Mouse (Mus musculus) C2C12 (cell line): ENCODE results near the gene Ubald1.

ENCODE experiments used
- CEBPB ChIP-seq: IDR thresholded peaks from one replicate; pipeline ENCODE4 v1.6.1; 2011; ENCODE audit warnings: low read depth, mild to moderate bottlenecking, control low read depth, moderate library complexity
- CTCF ChIP-seq: IDR thresholded peaks from one replicate; pipeline ENCODE4 v1.5.1; 2011; ENCODE audit not compliant: control insufficient read depth, insufficient read depth, insufficient read length
- FOSL1 ChIP-seq: IDR thresholded peaks from one replicate; pipeline ENCODE4 v1.8.0; 2011; ENCODE audit warnings: mild to moderate bottlenecking, low read length; ENCODE audit not compliant: poor library complexity, insufficient read depth, severe bottlenecking
- MAX ChIP-seq: IDR thresholded peaks from one replicate; pipeline ENCODE4 v1.6.1; 2011; ENCODE audit warnings: mild to moderate bottlenecking, control low read depth
- MYOD1 ChIP-seq: IDR thresholded peaks from one replicate; pipeline ENCODE4 v1.6.1; 2011; ENCODE audit warnings: low read depth; ENCODE audit not compliant: control insufficient read depth, insufficient read length
- USF1 ChIP-seq: IDR thresholded peaks from one replicate; pipeline ENCODE4 v1.6.1; 2011; ENCODE audit warnings: low read depth, mild to moderate bottlenecking, control low read depth, moderate library complexity

- TF ChIP-seq CTCF (no peak), CEBPB (no peak), MAX (no peak), USF1 (no peak), MYOD1 (no peak), FOSL1 (no peak)
These were observed 14.2 kb upstream of the Ubald1 start for GRCm38 (mm10) chr16:4894201-4894908.
